Mouse (Mus musculus) adrenal gland, postnatal 10 days (tissue): ENCODE measurements around the gene Numa1. TPM values are rescaled to one million over a fixed set of nuclear protein-coding genes. Genes with fewer than 3 reads are reported as not detected.
"Not testable (repeated sequence)": the region's sequence is repeated elsewhere in the genome, so short reads cannot be mapped to it uniquely, and the experiment has no call there.

Source experiments
- DNase-seq: peaks from one replicate; pipeline ENCODE4 v3.0.0; 2021; ENCODE audit warnings: mixed read lengths
- total RNA-seq, 2 experiments: library from RNA; stranded (reverse); gene quantifications; 2 replicates each; pipeline ENCODE4 v1.2.3; 2021

Gene Numa1
- total RNA-seq, 2 experiments from 2014 or later, result 117 to 151 TPM

DNA sequence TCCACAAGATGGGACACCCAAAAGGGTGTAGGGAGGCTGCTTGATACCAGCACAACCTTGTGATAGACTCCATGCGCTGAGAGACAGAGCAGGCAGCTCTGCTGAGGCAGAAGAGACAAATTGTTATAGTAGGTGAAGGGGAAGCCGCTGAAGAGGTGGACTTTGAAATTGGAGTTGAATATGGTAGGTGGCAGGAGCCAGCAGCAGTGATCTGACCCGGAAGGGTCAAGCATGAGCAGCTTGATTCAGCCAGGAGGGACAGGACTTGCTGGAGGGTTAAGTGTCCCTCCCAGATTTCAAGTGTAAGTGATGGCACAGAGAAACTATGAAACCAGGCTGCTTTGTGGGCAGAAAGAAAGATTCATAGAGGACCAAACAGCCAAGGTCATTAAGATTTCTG is 51.2 kb downstream of the Numa1 start:
- DNase-seq, result no peak

DNA sequence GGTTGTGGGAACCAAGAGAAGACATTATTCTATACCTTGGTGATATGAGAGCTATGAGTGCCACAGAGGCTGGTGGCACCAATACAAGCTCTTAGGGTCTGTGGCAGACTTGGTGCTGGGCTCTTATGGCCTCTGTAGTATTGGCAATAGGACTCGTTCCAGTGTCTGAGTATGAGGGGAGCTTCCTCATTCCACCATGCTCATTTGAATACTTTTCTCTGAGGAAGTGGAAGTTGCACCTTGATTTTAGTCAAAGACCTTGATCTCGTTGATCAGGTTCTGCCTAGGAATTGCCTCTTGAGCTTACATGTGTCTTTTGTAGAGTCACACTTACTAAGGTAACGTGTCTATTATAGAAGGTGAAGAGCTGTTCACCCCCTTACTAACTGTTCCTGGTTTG is 60.3 kb downstream of the Numa1 start:
- no peak for DNase-seq

DNA sequence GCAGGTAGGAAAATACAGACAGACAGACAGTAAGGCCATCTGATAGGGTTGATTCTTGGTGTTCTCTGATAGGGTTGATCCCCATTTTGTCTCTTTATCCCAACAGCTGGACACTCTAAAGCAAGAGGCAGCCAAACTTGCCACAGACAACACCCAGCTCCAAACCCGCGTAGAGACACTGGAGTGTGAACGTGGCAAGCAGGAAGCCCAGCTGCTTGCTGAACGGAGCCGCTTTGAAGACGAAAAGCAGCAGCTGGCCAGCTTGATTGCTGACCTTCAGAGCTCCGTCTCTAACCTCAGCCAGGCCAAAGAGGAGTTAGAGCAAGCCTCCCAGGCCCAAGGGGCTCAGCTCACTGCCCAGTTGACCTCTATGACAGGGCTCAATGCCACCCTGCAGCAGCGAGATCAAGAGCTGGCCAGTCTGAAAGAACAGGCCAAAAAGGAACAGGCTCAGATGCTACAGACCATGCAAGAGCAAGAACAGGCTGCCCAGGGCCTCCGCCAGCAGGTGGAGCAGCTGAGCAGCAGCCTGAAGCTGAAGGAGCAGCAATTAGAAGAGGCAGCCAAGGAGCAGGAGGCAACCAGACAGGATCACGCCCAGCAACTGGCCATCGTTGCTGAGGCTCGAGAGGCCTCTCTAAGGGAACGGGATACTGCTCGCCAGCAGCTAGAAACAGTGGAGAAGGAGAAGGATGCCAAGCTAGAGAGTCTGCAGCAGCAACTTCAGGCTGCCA is 64.5 kb downstream of the Numa1 start:
- DNase-seq, result peak; percentile 92

- no peak for DNase-seq
These were observed 65.7 kb downstream of the Numa1 start for GRCm38 (mm10) chr7:101999461-102000151.

DNA sequence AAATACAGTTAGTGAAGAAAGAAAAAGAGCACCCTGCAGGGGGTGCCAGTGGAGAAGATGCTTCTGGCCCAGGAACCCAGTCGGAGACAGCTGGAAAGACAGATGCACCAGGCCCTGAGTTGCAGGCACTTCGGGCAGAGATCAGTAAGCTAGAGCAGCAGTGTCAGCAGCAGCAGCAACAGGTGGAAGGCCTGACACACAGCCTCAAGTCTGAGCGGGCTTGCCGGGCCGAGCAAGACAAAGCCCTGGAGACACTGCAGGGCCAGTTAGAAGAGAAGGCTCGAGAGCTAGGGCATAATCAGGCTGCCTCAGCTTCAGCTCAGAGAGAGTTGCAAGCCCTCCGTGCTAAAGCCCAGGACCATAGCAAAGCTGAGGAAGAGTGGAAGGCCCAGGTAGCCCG is 66.4 kb downstream of the Numa1 start:
- no peak for DNase-seq

DNA sequence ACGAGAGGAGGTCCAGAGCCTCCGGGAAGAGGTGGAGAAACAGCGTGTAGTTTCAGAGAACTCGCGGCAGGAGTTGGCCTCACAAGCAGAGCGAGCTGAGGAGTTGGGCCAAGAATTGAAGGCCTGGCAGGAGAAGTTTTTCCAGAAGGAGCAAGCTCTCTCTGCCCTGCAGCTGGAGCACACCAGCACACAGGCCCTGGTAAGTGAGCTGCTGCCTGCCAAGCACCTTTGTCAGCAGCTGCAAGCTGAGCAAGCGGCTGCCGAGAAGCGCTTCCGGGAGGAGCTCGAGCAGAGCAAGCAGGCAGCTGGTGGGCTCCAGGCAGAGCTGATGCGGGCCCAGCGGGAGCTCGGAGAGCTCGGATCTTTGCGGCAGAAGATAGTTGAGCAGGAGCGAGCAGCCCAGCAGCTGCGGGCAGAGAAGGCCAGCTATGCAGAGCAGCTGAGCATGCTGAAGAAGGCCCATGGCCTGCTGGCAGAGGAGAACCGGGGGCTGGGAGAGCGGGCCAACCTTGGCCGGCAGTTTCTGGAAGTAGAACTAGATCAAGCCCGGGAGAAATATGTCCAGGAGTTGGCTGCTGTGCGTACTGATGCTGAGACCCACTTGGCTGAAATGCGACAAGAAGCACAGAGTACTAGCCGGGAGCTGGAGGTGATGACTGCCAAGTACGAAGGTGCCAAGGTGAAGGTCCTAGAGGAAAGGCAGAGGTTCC is 67.2 kb downstream of the Numa1 start:
- DNase-seq, result peak; percentile 53

GRCm38 (mm10) chr7:102006520-102006919 is 72.6 kb downstream of the Numa1 start:
- DNase-seq, result no peak

DNA sequence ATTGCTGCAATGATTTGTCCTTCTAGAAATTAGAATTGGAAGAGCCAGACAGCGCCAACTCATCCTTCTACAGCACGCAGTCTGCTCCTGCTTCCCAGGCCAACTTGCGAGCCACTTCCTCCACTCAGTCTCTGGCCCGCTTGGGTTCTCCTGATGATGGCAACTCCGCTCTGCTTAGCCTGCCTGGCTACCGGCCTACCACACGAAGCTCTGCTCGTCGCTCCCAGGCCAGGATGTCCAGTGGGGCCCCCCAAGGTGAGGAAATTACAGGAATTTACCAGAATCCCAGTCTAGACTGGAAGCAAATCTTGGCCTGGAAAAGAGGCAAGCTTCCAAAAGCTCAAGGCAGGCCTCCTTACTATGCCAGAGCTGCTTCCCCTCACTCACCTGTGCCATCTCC is 77.9 kb downstream of the Numa1 start:
- no peak for DNase-seq

DNA sequence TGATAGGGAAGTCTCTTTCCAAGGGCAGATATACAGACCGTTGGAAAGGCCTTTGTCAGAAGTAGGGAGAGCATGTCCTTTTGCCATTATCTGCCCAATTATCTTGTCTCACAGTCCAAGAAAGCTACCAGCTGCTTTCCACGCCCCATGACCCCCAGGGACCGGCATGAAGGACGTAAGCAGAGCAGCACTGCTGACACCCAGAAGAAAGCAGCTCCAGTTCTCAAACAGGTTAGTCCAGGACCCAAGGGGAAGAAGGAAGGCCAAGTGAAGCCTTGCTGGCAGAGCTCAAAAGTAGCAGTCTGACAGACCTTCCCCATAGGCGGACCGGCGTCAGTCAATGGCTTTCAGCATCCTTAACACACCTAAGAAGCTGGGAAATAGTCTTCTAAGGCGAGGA is 79.5 kb downstream of the Numa1 start:
- DNase-seq, result no peak

- DNase-seq, result no peak
These were observed 81.1 kb downstream of the Numa1 start for GRCm38 (mm10) chr7:102014995-102015394.

DNA sequence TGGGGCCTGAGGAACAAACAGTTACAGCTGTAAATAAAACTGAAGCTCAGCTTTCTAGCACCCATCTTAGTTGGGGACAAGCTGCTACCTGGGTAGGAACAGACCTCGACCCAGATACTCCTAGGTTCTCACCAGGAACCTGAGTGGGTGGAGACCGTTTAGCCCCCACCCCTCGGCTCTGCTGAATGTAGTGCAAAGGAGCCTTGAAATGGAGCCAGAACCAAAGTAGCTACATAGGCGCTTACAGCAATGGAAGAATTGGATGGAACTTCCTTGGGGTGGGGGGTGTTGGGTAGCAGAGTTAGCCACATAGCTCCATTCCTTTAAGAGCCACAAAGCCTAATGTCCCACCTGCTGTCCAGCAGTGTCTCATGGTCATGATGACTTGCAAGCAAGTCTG is 83.0 kb downstream of the Numa1 start:
- no peak for DNase-seq

DNA sequence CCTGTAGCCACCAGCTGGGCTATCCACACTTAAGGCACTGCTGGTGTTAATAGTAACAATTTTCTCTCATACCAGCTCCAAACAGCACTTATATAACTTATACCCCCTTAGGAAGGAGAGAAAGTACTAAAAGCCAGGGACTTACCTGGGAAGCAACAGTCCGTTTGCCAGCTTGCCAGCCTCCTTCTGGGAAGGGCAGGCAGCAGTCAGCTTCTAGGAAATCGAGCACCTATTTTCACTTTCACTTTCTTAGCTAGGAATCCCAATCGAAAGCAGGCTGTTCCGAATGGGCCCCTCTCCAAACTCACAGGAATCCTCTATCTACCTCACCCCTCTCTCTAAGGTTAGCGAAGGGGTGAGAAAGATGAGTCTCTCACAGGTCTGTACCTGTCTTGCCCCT is 83.5 kb downstream of the Numa1 start:
- no peak for DNase-seq

GRCm38 (mm10) chr7:102018034-102018433 is 84.1 kb downstream of the Numa1 start:
- DNase-seq, result peak; percentile 53

DNA sequence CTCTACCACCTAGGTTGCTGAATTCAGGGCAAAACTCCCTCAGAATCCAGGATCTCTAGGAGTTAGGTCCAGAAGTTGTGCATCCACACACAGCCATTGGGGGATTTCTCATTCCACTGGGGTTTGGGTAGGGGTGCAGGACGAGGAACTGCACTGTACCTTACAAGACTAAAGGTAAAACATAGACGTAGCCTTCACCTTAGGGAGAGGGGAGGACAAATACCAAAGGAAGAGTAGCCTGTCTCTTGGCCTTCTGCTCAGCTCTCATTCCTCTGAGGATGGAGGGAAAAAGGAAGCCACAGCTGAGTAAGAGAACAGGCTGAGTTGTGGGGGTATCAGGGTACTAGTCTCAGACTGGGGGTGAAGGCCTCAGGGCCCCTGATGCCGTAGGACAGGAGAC is 84.7 kb downstream of the Numa1 start, which contains the start of gene Il18bp:
Gene Il18bp, minus strand, starts transcription at position 101 of the 400 bp plus-strand sequence.
- no peak for DNase-seq

GRCm38 (mm10) chr7:102019362-102019761 is 85.5 kb downstream of the Numa1 start:
- DNase-seq, result no peak

DNA sequence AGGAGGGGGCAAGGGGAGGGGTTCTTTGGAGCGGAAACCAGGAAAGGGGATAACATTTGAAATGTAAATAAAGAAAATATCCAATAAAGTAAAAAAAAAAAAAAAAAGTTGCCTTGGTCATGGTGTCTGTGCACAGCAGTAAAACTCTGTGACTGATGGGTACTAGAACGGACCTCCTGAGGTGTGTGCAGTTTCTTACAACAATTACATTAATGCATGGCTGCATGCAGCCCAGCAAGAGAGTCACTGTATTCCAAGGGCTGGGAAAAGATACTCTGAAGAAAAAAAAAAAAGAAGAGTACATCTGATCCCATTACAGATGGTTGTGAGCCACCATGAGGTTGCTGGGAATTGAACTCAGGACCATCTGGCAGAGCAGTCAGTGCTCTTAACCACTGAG is 87.0 kb downstream of the Numa1 start:
- DNase-seq, result not testable (repeated sequence)

- no peak for DNase-seq
These were observed 89.9 kb downstream of the Numa1 start for GRCm38 (mm10) chr7:102023821-102024220.

DNA sequence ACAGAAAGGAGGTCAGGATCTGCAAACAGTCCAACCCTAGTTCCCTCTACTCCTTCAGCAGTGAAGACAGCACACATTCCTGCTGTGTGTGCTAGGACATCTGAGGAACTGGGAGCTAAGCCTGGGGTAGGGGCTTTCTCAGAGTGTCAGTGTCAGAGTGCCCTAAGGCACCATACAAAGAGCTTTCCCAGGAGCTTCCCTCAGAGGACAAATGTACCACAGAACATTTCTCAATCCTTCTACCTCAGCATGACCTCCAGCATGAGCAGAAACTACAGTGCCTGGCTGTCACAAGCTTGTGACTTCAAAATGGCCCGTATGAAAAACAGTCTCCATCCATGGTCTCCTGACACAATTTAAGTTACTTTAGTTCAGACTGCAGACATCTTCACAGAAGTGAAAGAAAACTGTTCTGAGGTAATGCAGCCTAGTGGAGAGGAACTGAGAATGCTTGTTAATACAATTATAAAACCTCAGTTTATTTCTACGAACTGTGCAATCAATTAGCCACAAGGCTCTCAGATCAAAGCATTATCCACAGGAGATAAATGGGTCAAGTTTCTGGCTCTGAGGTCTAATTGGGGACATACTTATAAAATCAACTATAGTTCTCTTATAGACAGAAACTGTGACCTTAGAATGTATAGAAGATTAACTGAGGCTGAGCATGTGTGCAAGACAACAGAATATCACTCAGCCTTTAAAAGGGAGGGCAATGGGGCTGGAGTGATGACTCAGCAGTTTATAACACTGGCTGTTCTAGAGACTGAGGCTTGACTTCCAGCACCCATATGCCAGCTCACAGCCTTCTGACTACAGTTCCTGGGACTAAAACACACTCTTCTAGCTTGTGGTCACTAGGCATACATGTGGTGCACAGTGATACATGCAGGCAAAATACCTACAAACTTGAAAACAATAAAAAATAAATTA is 91.5 kb downstream of the Numa1 start:
- no peak for DNase-seq

DNA sequence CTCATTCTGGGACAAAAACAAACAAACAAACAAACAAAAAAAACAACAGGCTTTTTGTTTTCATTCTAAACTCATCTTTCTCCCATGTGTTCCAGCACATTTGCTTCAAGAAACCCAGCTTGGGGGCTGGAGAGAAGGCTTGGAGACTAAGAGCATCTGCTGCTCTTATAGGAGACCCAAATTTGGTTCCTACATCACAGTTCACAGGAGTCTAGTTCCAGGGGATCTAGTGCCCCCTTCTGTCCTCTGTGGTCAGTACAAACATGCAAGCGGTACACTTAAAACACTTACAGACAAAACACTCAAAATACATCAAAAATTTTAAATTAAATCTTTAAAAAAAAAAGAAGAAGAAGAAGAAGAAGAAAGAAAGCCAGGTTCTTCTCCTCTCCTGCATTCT is 101.0 kb downstream of the Numa1 start:
- DNase-seq, result no peak

GRCm38 (mm10) chr7:102035534-102035933 is 101.6 kb downstream of the Numa1 start:
- DNase-seq, result no peak

DNA sequence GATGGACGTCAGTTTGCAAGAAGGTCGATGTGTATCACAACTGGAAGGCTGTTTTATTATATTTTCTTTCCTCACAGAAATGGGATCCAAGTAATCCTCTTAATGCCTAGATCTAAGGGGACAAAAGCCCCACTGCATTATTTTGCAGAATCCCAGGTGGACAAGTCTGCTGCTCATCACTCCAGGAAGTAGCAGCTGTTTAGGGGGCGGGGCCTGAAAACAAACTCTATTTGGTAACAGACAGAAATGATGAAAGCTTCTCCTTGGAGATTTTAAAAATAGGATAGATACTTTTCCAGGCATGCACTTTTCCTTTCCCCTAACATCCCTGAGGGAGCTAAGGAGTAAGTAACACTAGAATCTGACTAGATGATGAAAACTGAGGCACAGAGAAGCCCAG is 103.4 kb downstream of the Numa1 start:
- DNase-seq, result no peak

DNA sequence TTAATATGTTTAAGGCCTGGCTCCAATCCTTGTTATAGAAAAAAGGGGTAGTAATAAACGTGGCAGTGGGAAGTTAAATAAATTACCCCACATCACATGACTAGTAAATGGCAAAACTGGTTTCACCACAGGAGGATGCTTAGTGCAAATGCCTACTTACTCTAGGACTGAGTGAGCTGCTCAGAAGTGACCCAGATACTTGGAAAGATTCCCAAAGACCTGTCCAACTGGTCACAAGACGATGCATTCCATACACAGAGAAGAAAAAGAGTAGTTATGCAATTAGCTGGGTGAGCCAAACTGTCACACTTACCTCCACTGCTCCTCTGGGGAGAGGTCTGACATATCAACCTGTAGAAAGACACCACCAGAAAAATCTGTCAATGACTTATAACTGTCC is 108.4 kb downstream of the Numa1 start:
- DNase-seq, result no peak
